Mouse (Mus musculus): Measurements from ENCODE around the gene Elavl1.
A peak's percentile ranks its signal among the peaks of the same experiment; 100 is the strongest.

DNA sequence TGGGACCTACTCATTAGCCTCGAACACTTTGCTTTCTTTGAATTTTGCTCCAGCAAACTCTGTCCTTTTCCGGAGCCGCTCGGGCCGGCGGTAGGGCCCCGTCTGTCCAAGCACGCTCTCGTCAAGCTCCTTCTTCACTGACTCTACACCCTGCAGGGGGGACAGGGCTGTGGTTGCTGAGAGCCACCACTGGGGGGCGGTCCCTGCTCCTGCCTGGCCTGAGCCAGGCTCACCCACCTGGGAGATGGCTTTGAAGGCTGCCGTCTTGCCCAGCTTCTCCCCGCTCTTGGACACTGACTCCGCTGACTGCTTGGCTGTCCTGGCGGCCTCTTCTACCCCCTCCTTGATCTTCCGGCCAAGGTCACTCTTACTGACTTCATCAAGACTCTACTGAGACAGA is 57.6 kb downstream of the Elavl1 start:
- TF ChIP-seq CTCF (IDR thresholded peaks at IDR 0.05) (peak; percentile 56), EP300 (IDR thresholded peaks at IDR 0.05) (no peak)

All from lung, postnatal 0 days (tissue).